Mouse (Mus musculus) hindbrain, embryonic 12.5 days (tissue): ENCODE measurements at regions not wholly inside any gene's neighbourhood (a gene's known extent, or its start where the extent isn't known, plus 50 kb on each side); places are given as distances from the start of the nearest gene placed in this dataset.

Experiments used
- ATAC-seq: fragments of 200-750 bp; cut with Nextera tagmentation; 2 replicates; pipeline ENCODE4 v1.8.0; 2017; ENCODE audit warnings: moderate TSS enrichment; ENCODE audit not compliant: low FRiP score
- H3K27ac ChIP-seq: fragments of 300-500 bp; sonication (generic); 2 replicates; pipeline ENCODE4 v1.5.1; 2016; ENCODE audit warnings: mild to moderate bottlenecking
- H3K27me3 ChIP-seq: fragments of 300-500 bp; sonication (generic); 2 replicates; pipeline ENCODE4 v1.6.1; 2016; ENCODE audit warnings: mild to moderate bottlenecking
- H3K36me3 ChIP-seq: fragments of 300-500 bp; sonication (generic); 2 replicates; pipeline ENCODE4 v1.6.1; 2016; ENCODE audit warnings: mild to moderate bottlenecking
- H3K4me1 ChIP-seq: fragments of 300-500 bp; sonication (generic); 2 replicates; pipeline ENCODE4 v1.6.1; 2016
- H3K4me2 ChIP-seq: fragments of 300-500 bp; sonication (generic); replicated peaks from 2 replicates; pipeline ENCODE4 v1.6.1; 2016; ENCODE audit warnings: mild to moderate bottlenecking
- H3K4me3 ChIP-seq: fragments of 300-500 bp; sonication (generic); 2 replicates; pipeline ENCODE4 v1.5.1; 2016; ENCODE audit warnings: mild to moderate bottlenecking
- H3K9ac ChIP-seq: fragments of 300-500 bp; sonication (generic); 2 replicates; pipeline ENCODE4 v1.6.1; 2016; ENCODE audit warnings: mild to moderate bottlenecking, moderate library complexity
- H3K9me3 ChIP-seq: fragments of 300-500 bp; sonication (generic); replicated peaks from 2 replicates; pipeline ENCODE4 v1.6.1; 2016; ENCODE audit warnings: mild to moderate bottlenecking
- WGBS: fragments of 180-500 bp; shearing (Covaris S2); methylation state at CpG from one replicate; pipeline ENCODE4 v1.1.7; 2016; 5-methylcytosine and 5-hydroxymethylcytosine counted together

DNA sequence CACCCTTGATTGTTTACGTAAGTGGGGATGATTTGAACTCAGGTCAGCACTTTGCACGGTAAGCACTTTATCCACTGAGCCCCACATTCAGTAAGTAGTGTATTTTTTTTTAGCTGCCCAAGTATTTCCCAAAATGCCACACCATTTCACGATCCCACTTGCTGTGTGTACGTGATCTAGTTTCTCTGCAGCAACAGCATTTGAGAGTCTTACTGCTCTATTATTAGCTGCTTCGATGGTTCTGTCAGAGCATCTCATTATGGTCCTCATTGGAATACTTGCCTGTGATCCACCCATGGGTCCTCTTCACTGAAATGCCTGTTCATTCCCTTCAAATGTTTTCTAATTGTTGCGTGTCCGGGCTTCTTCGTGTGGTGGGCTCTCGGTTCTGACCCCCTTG is 120.1 kb upstream of the Ces5a start:
- Histone ChIP-seq H3K4me1 (no peaks in the 10 kb centered on the region), H3K27me3 (no peaks in the 10 kb centered on the region), H3K9ac (no peak overlapping the region), H3K27ac (no peak overlapping the region), H3K36me3 (no peaks in the 10 kb centered on the region), H3K4me3 (no peak overlapping the region), H3K9me3 (no peaks in the 10 kb centered on the region), H3K4me2 (no peak overlapping the region)
- 93% methylated on average over 9 of the region's 9 CpGs for WGBS
- no peak for ATAC-seq

DNA sequence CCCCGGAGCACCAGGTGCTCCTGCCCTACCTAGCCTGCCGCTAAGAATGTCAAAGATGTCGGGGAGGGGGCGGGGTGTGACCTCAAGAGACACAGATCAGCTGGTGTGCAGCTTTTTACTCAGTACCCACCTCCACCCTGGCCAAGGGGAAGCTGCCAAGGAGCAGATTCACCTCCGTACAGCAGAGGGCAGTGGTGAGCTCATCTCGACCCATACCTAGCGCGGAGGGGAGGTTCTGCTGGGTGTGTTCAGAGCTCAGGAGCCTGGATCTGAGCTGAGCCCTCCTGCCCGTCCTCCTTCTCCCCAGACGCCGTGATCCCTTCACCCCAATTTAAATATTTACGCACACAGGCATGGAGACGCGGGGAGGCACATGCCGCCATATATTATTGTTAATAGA is 126.1 kb upstream of the Ces5a start:
- WGBS, result 2% methylated on average over 15 of the region's 15 CpGs
- Histone ChIP-seq H3K27ac (no peak overlapping the region), H3K4me3 (peak overlapping the region; percentile 21), H3K4me2 (peak overlapping the region; percentile 53), H3K4me1 (0 out of 2 replicates have a peak, but pooled peaks cover 7% of the 10 kb centered on the region), H3K36me3 (no peaks in the 10 kb centered on the region), H3K9ac (peak overlapping the region; percentile 41; the same call in 1 of the 2 replicates), H3K9me3 (no peaks in the 10 kb centered on the region), H3K27me3 (no peaks in the 10 kb centered on the region)
- ATAC-seq, result peak; percentile 91

DNA sequence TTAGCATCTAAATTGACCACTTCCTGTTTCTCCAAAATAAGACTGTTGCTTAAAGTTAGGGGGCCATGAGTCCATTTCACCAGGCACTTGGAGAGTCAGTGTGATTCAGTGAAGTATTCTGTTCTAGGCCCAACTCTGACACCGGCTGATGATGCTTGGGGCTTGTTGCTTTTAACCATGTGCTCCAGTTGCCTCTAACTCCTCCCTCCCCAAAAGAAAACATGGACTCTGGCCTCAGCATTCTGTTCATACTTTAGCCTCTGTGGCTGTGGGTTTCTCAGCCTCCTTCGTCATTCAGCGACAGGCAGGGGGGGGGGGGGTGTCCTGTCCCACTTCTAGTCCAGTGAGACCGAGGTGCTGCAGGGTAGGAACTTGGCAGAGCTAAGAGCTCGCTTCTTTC is 126.6 kb upstream of the Ces5a start:
- H3K36me3 ChIP-seq, result no peaks in the 10 kb centered on the region
- no peaks in the 10 kb centered on the region for H3K27me3 ChIP-seq
- 75% methylated on average over 5 of the region's 5 CpGs for WGBS
- H3K4me1 ChIP-seq, result 0 out of 2 replicates have a peak, but pooled peaks cover 7% of the 10 kb centered on the region
- H3K4me2 ChIP-seq, result peak overlapping the region; percentile 53
- peak overlapping the region; percentile 21; the same call in 1 of the 2 replicates for H3K4me3 ChIP-seq
- no peaks in the 10 kb centered on the region for H3K9me3 ChIP-seq
- H3K27ac ChIP-seq, result no peak overlapping the region
- no peak overlapping the region; the same call in 1 of the 2 replicates for H3K9ac ChIP-seq
- ATAC-seq, result peak; percentile 48; the same call in 1 of the 2 replicates

DNA sequence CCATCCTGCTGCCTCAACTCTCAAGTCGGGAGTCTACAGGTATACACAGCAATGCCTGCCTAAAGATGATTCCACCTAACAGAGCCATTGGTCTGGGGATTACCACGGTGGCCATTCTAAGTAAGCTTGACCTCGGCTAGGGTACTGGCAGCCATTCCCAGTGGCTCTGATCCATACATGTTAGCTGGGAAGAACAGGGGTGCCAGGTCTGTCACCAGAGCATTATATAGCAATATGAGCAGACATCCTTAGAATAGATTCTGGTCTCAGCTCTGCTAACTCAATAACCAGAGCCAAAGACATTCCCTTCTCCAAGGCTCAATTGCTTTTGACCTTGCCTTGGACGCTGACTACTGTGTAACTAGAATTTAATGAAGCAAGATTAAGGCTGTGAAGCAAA is 128.2 kb upstream of the Ces5a start:
- Histone ChIP-seq H3K4me3 (no peak overlapping the region), H3K9me3 (no peaks in the 10 kb centered on the region), H3K36me3 (no peaks in the 10 kb centered on the region), H3K27ac (no peak overlapping the region), H3K27me3 (no peaks in the 10 kb centered on the region), H3K4me2 (no peak overlapping the region), H3K4me1 (0 out of 2 replicates have a peak, but pooled peaks cover 7% of the 10 kb centered on the region), H3K9ac (no peak overlapping the region)
- ATAC-seq, result no peak
- 84% methylated on average over 4 of the region's 4 CpGs for WGBS

DNA sequence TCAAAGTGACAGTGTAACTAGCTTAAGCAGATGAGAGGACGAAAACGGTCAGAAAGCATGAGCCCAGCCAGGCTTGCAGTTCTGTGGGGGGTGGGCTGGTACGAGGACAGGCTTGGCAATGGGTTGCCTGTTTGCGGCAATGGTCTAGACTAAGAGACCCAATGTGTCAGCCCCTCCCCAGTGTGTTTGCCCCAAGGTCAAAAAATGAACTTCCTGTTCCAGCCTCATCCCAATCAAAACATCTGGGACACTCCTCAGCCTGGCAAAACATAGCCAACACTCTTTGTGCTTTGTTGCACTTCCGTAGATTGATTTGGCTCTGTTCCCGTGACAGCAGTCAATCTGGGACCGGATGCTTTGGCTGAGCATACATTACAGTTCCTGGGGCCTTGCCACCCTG is 132.7 kb upstream of the Ces5a start:
- no peaks in the 10 kb centered on the region for H3K36me3 ChIP-seq
- no peak overlapping the region for H3K9ac ChIP-seq
- H3K4me1 ChIP-seq, result no peaks in the 10 kb centered on the region
- H3K4me3 ChIP-seq, result no peak overlapping the region
- H3K27ac ChIP-seq, result no peak overlapping the region
- no peak overlapping the region for H3K4me2 ChIP-seq
- ATAC-seq, result no peak
- H3K27me3 ChIP-seq, result no peaks in the 10 kb centered on the region
- WGBS, result 70% methylated on average over 7 of the region's 7 CpGs
- H3K9me3 ChIP-seq, result no peaks in the 10 kb centered on the region

DNA sequence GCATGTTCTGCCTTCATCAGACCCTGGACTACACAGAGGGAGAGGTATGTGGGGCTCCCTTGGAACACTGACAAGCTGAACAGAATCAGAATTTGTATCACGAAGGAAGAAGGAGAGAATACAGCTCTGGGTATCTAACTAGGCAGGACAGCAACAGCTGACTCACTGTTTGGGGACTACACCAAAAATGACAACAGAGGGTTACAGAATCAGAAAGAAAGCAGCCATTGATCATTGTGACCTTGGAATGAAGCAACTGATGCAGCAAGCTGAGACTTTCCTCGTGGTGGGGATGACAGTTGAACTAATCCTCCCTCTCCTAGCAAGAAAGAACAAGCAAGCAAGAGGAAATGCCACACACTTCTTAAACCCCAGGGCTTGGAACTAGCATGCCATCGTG is 135.0 kb upstream of the Gnao1 start:
- Histone ChIP-seq H3K27ac (no peak overlapping the region), H3K9ac (no peak overlapping the region), H3K36me3 (no peaks in the 10 kb centered on the region), H3K4me2 (no peak overlapping the region), H3K4me3 (no peak overlapping the region), H3K9me3 (no peaks in the 10 kb centered on the region), H3K27me3 (no peaks in the 10 kb centered on the region), H3K4me1 (no peaks in the 10 kb centered on the region)
- no peak for ATAC-seq
- 67% methylated on average over 3 of the region's 3 CpGs for WGBS

DNA sequence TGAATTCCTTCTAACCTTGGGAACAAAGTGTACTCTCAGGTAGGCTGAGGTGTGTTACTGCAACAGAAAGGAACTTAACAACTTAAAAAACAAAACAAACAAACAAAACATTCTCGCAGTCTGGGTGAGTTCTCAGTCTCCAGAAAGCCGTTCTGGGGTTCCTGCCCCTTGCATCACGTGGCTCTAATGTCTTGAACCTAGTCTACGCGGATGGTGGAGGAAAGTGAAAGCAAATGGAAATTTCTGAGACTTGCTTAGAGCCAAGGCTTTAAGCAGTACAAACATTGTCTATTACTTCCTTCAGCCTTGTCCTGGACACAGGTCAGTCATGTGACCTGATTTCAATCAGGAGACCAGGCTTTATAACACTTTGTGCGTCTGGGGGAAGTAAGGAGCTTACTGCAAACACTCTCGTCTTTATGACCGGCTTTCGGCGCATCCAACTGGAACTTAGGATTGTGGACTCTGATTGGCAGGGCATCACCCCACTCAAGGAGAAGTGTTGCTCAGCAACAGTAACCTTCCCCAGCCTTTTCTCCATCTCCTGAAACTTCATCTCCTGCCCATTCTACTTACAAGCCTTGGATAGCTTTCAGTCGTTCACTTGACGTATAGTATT is 125.9 kb upstream of the Gnao1 start:
- Histone ChIP-seq H3K36me3 (no peaks in the 10 kb centered on the region), H3K9ac (no peak overlapping the region), H3K4me1 (no peaks in the 10 kb centered on the region), H3K27ac (no peak overlapping the region), H3K4me2 (no peak overlapping the region), H3K9me3 (no peaks in the 10 kb centered on the region), H3K27me3 (no peaks in the 10 kb centered on the region), H3K4me3 (no peak overlapping the region)
- 89% methylated on average over 12 of the region's 12 CpGs for WGBS
- ATAC-seq, result no peak

DNA sequence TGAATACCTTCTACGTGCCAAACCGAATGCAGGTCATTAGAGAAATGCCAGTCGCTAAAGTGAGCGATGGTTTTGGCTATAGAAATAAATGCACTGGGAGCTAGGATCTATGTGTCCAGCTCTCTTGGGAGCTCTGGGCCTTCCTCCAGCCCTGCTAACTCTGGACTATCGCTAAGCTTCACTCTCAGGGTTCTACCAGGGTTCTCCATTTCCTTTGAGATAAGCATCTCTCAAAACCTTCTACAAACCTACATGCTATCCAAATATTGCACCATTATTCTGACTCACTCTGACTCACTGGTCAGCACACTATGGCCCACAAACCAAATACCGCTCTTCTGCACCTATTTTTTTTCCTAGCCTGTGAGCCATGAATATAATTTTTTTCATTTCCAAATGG is 125.4 kb upstream of the Gnao1 start:
- 96% methylated on average over 6 of the region's 6 CpGs for WGBS
- no peak overlapping the region for H3K4me2 ChIP-seq

DNA sequence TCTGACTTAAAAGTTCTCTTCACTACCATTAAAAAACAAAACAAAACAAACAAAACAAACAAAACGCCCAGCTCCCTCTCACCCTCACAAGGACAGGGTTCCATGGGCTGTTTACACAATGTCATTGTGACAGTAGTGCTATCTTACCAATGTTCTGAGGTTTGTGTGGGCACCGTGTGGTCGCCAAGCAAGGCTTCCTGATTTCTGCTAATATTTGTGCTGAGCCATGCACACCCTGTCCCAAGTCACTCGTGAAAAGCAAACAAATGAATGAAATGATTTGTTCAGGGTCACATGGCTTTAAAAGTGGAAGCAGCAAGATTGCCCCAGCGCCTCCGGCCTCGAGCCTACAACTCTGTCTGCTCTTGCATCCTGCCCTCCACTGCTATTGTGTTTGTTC is 120.9 kb upstream of the Gnao1 start:
- no peak overlapping the region for H3K9ac ChIP-seq
- ATAC-seq, result no peak
- H3K36me3 ChIP-seq, result no peaks in the 10 kb centered on the region
- H3K4me1 ChIP-seq, result no peaks in the 10 kb centered on the region
- H3K27me3 ChIP-seq, result no peaks in the 10 kb centered on the region
- H3K9me3 ChIP-seq, result no peaks in the 10 kb centered on the region
- H3K4me3 ChIP-seq, result no peak overlapping the region
- H3K27ac ChIP-seq, result no peak overlapping the region
- WGBS, result 40% methylated on average over 7 of the region's 7 CpGs
- H3K4me2 ChIP-seq, result no peak overlapping the region

More for the DNA sequence above, 125.4 kb upstream of the Gnao1 start:
- Histone ChIP-seq H3K27ac (no peak overlapping the region), H3K4me3 (no peak overlapping the region), H3K9me3 (no peaks in the 10 kb centered on the region), H3K36me3 (no peaks in the 10 kb centered on the region), H3K9ac (no peak overlapping the region), H3K4me1 (no peaks in the 10 kb centered on the region), H3K27me3 (no peaks in the 10 kb centered on the region)
- ATAC-seq, result no peak

DNA sequence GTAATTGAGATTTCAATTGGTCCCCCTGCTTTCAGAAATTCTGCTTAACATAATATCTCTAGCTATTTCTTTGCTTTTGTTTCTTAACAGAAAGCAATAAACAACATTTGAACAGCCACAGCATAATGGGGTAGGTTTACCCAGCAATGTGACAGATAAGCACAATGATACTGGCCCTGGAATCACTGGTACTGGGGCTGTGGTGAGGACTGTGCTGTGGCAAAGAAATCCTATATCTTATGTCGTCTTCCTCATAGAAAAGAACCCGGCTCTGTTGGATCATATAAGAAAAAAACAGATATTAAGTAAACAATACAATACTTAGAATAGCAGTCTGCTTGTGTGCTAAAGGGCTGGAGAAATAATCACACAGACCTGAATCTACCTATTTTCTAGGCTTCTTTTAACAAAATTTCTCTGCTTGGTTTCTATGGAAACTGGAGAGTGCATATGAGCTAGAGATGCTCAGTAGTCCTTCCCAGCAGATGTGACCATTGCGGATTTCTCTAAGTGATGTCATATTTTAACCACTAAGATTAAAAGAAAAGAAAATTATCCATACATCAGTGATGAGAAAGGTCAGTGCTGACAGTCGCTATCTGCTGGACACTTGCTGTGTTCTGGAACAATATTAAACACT is 119.8 kb upstream of the Gnao1 start:
- no peak for ATAC-seq
- H3K4me2 ChIP-seq, result no peak overlapping the region
- H3K27ac ChIP-seq, result no peak overlapping the region
- WGBS, result 85% methylated on average over 4 of the region's 4 CpGs
- no peak overlapping the region for H3K4me3 ChIP-seq
- H3K4me1 ChIP-seq, result no peaks in the 10 kb centered on the region
- H3K9ac ChIP-seq, result no peak overlapping the region
- H3K36me3 ChIP-seq, result no peaks in the 10 kb centered on the region
- H3K27me3 ChIP-seq, result no peaks in the 10 kb centered on the region
- H3K9me3 ChIP-seq, result no peaks in the 10 kb centered on the region

DNA sequence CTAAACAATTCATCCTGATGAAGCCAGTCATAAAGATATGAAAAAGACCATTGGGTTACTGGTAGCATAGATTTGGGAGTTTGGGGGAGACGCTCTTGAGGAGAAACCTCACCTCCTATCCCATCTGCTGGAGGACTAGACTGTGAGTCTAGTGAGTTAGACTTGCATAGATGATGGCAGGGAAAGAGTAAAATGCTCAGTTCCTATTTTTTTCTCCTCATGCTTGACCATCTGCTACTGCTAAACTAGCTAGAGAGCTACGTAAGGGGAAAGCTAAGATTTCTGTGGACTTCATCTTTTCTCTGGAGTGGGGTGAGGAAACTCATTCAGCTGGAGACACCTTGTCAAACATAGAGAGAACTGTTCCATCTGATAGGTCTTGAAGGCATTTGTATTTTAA is 118.4 kb upstream of the Gnao1 start:
- H3K27me3 ChIP-seq, result no peaks in the 10 kb centered on the region
- no peak overlapping the region for H3K4me3 ChIP-seq
- H3K9me3 ChIP-seq, result no peaks in the 10 kb centered on the region
- no peak overlapping the region for H3K9ac ChIP-seq
- WGBS, result 95% methylated on average over 2 of the region's 2 CpGs
- H3K4me2 ChIP-seq, result no peak overlapping the region
- H3K36me3 ChIP-seq, result no peaks in the 10 kb centered on the region
- ATAC-seq, result no peak
- H3K4me1 ChIP-seq, result no peaks in the 10 kb centered on the region
- no peak overlapping the region for H3K27ac ChIP-seq

DNA sequence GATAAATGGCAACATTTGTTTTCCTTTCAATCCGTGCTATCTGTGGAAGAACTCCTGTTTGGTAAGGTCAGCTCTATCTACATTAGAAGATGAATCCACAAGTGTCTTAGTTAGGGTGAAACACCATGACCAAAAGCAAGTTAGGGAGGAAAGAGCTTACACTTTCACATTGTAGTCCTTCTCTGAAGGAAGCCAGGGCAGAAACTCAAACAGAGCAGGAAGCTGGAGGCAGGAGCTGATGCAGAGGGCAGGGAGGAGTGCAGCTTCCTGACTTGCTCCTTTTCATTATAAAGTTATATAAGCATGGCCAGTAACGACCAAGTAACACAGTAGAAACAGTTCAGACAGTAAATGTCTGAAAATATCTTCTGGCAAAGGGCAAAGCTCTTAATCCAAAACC is 117.9 kb upstream of the Gnao1 start:
- Histone ChIP-seq H3K4me1 (no peaks in the 10 kb centered on the region), H3K4me2 (no peak overlapping the region), H3K27me3 (no peaks in the 10 kb centered on the region), H3K9me3 (no peaks in the 10 kb centered on the region), H3K27ac (no peak overlapping the region), H3K9ac (no peak overlapping the region), H3K36me3 (no peaks in the 10 kb centered on the region), H3K4me3 (no peak overlapping the region)
- ATAC-seq, result no peak
- WGBS, result 83% methylated on average over 2 of the region's 2 CpGs

DNA sequence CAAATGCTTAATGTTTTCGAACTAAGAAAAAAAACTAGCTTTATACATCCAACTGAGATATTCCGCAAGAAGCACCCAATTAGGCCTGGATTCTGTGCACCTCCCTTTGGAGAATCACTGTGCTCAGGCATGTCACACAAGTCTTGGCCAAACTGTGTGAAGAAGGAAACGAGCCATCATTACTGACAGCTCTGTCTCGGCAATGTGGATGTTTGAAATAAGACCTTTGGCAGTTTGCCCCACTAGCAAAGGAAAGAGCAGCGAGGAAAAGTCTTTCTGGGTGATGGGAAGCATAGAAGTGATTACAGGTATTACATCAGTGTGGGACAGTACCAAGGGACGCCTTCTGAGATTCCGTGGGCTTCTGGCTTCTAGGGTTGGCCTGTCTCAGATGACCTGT is 112.6 kb upstream of the Gnao1 start:
- Histone ChIP-seq H3K36me3 (no peaks in the 10 kb centered on the region), H3K27me3 (no peaks in the 10 kb centered on the region), H3K27ac (no peak overlapping the region), H3K9me3 (no peaks in the 10 kb centered on the region), H3K9ac (no peak overlapping the region), H3K4me3 (no peak overlapping the region), H3K4me1 (no peaks in the 10 kb centered on the region), H3K4me2 (no peak overlapping the region)
- WGBS, result 83% methylated on average over 7 of the region's 7 CpGs
- ATAC-seq, result no peak
